Mouse (Mus musculus) C2C12 (cell line): ENCODE data around the gene Rgs13.

Experiments
- CEBPB ChIP-seq: IDR thresholded peaks from one replicate; pipeline ENCODE4 v1.6.1; 2011; ENCODE audit warnings: low read depth, mild to moderate bottlenecking, control low read depth, moderate library complexity
- CTCF ChIP-seq: IDR thresholded peaks from one replicate; pipeline ENCODE4 v1.5.1; 2011; ENCODE audit not compliant: control insufficient read depth, insufficient read depth, insufficient read length
- MAX ChIP-seq: IDR thresholded peaks from one replicate; pipeline ENCODE4 v1.6.1; 2011; ENCODE audit warnings: mild to moderate bottlenecking, control low read depth
- MYOD1 ChIP-seq: IDR thresholded peaks from one replicate; pipeline ENCODE4 v1.6.1; 2011; ENCODE audit warnings: low read depth; ENCODE audit not compliant: control insufficient read depth, insufficient read length
- MYOG ChIP-seq: IDR thresholded peaks from one replicate; pipeline ENCODE4 v1.6.1; 2011; ENCODE audit not compliant: control insufficient read depth, insufficient read length; ENCODE audit errors: extremely low read depth
- USF1 ChIP-seq: IDR thresholded peaks from one replicate; pipeline ENCODE4 v1.6.1; 2011; ENCODE audit warnings: low read depth, mild to moderate bottlenecking, control low read depth, moderate library complexity

GRCm38 (mm10) chr1:144152184-144152525 is 25.0 kb downstream of the Rgs13 start:
- no peak for TF ChIP-seq USF1
- TF ChIP-seq CTCF = no peak
- TF ChIP-seq MAX = no peak
- TF ChIP-seq CEBPB = no peak
- no peak for TF ChIP-seq MYOG
- TF ChIP-seq MYOD1 = no peak
